Mouse (Mus musculus): ENCODE data around the gene Gm1043.

GRCm38 (mm10) chr5:37227956-37228680 lies 142.9 kb downstream of the Gm1043 start:
- TF ChIP-seq CTCF (IDR thresholded peaks at IDR 0.05; ENCODE audit: borderline replicate concordance, extremely low read depth, insufficient read depth, insufficient read length): no peak
- no peak for TF ChIP-seq POLR2A (IDR thresholded peaks at IDR 0.05; ENCODE audit: borderline replicate concordance, extremely low read depth, insufficient read depth, insufficient read length, poor library complexity, severe bottlenecking)

All from brain, embryonic 14.5 days (tissue).